In genomic region chr9:55433875-55434274, GRCm38 (mm10) we compare ENCODE assay signal across 26 mouse cellular contexts.
DNase-seq lines count a peak whose midpoint lies in the region; ATAC-seq lines count a peak whose summit lies in the region.
"Had no signal": no experiment of that assay in that cellular context is flagged by ENCODE, and none has a peak within 500 bp of the region (broad histone marks: within the 10 kb centered on the region; RNA-seq: fewer than 3 reads in every experiment).

No protein-coding gene starts in this region.

- peaks cover 9% of the 10 kb centered on the region for H3K4me1 ChIP-seq in intestine, embryonic 16.5 days (ENCODE audit: control insufficient read depth, insufficient read depth, low read length)
- H3K4me1 ChIP-seq in intestine, embryonic 15.5 days (replicated peaks): peaks cover 8% of the 10 kb centered on the region; the same call in 1 of the 2 replicates

- WGBS in intestine, embryonic 16.5 days: 91% methylated on average over 5 of the region's 5 CpGs
- WGBS in intestine, embryonic 15.5 days: 93% methylated on average over 5 of the region's 5 CpGs

- no peaks in the 10 kb centered on the region for H3K36me3 ChIP-seq in intestine, embryonic 16.5 days (ENCODE audit: control insufficient read depth, insufficient read depth, low read length)
- H3K36me3 ChIP-seq in intestine, embryonic 15.5 days: no peaks in the 10 kb centered on the region
- H3K36me3 ChIP-seq: forebrain, embryonic 12.5 days; G1E had no signal

- ATAC-seq in intestine, embryonic 16.5 days: no peak
- no peak for ATAC-seq in intestine, embryonic 15.5 days
- ATAC-seq: forebrain, embryonic 16.5 days; hindbrain, postnatal 0 days; inflammation-experienced regulatory T-cells, adult 6 months; Patski had no signal

- peak; percentile 42 to 54 for DNase-seq in cerebellum, postnatal 10 days
- no peak for DNase-seq in cerebellum, postnatal 4 days (ENCODE audit: low spot score in 2 of 2)
- peak; percentile 60 for DNase-seq in retina, adult 2 months (ENCODE audit: low read depth, low spot score)
- no peak for DNase-seq in retina, postnatal 1 day
- DNase-seq in fat pad, adult 2 months (ENCODE audit: extremely low read depth, low read depth, low spot score): peak; percentile 78
- DNase-seq: adrenal gland, postnatal 10 days; adrenal gland, postnatal 36 days; B cell, adult 2 months; cerebellum, adult 11-12 months; cerebellum, adult 9-11 months; cerebellum, postnatal 36 days; gastrocnemius, postnatal 10 days; gastrocnemius, postnatal 36 days; heart, adult 11 months; kidney, adult 11 months had no signal

- no peak overlapping the region for H3K4me2 ChIP-seq in intestine, embryonic 16.5 days (ENCODE audit: low read depth, low read length)
- H3K4me2 ChIP-seq in intestine, embryonic 15.5 days (replicated peaks): no peak overlapping the region
- H3K4me2 ChIP-seq: forebrain, embryonic 12.5 days; heart, embryonic 11.5 days; hindbrain, embryonic 14.5 days had no signal

- no peaks in the 10 kb centered on the region for H3K9me3 ChIP-seq in intestine, embryonic 16.5 days (ENCODE audit: control insufficient read depth, low read length)
- no peaks in the 10 kb centered on the region for H3K9me3 ChIP-seq in intestine, embryonic 15.5 days
- H3K9me3 ChIP-seq: forebrain, embryonic 12.5 days; G1E had no signal

- H3K27ac ChIP-seq in intestine, embryonic 16.5 days (ENCODE audit: low read length): no peak overlapping the region
- no peak overlapping the region for H3K27ac ChIP-seq in intestine, embryonic 15.5 days
- H3K27ac ChIP-seq: forebrain, embryonic 12.5 days; hindbrain, embryonic 14.5 days; hindbrain, postnatal 0 days had no signal

- no peaks in the 10 kb centered on the region for H3K27me3 ChIP-seq in intestine, embryonic 16.5 days (replicated peaks; ENCODE audit: control insufficient read depth, insufficient read depth, low read length)
- H3K27me3 ChIP-seq in intestine, embryonic 15.5 days (replicated peaks): no peaks in the 10 kb centered on the region; the same call in 1 of the 2 replicates
- H3K27me3 ChIP-seq: CH12.LX, Patski had no signal

- H3K4me3 ChIP-seq in intestine, embryonic 16.5 days (ENCODE audit: low read length): no peak overlapping the region
- H3K4me3 ChIP-seq in intestine, embryonic 15.5 days (replicated peaks): no peak overlapping the region
- H3K4me3 ChIP-seq: forebrain, embryonic 12.5 days had no signal

- peak overlapping the region; percentile 10; the same call in 1 of the 2 replicates for H3K9ac ChIP-seq in intestine, embryonic 16.5 days (ENCODE audit: low read depth, low read length)
- no peak overlapping the region for H3K9ac ChIP-seq in intestine, embryonic 15.5 days
- H3K9ac ChIP-seq: forebrain, embryonic 12.5 days; hindbrain, embryonic 14.5 days had no signal

Comparison
In these comparisons a context has a peak if more than half of its experiments do, and no peak if none do; other contexts are left out.
1. DNase-seq: peak in cerebellum, postnatal 10 days (2 of 2), retina, adult 2 months (single experiment) and fat pad, adult 2 months (single experiment); none in cerebellum, postnatal 4 days (0 of 2) and retina, postnatal 1 day (single experiment).